Mouse (Mus musculus): Measurements from ENCODE around the gene Rab1b. TPM values are rescaled to one million over a fixed set of nuclear protein-coding genes. Genes with fewer than 3 reads are reported as not detected.
A peak's percentile ranks its signal among the peaks of the same experiment; 100 is the strongest.

Rab1b gene
- polyA plus RNA-seq, 1 experiment, result 203 TPM

DNA sequence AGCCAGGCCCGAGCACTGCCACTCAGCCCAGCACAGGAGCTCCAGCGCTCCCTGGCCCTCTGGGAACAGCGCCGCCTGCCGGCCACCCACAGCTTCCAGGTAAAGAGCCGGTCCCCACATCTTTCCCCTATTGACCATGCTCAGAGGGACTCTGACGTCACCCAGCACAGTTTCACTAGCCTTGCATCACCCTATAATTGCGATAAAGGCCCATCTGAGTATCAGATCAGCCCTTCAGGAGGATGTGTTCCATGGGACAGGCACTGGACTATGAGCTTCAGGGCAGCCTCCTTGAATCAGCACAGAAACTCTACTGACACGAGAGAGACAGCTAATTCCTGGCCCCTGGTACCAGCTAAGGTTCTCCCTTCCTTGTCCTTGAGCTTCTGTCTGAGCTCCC lies 53.0 kb downstream of the Rab1b start:
- Histone ChIP-seq H3K79me2 (ENCODE audit: control insufficient read depth, insufficient read depth) (peaks cover 35% of the 10 kb centered on the region), H3ac (ENCODE audit: control insufficient read depth, insufficient read length) (no peak overlapping the region), H3K4me2 (ENCODE audit: low read depth) (peak overlapping the region; percentile 78), H3K4me3 (peak overlapping the region; percentile 95), H3K36me3 (ENCODE audit: control insufficient read depth, insufficient read depth) (peaks cover 32% of the 10 kb centered on the region), H3K27me3 (ENCODE audit: control insufficient read depth, insufficient read depth, insufficient read length) (no peaks in the 10 kb centered on the region)
- TF ChIP-seq POLR2A (IDR thresholded peaks at IDR 0.05; ENCODE audit: insufficient read length, low read depth) (peak; percentile 71), CEBPB (IDR thresholded peaks at IDR 0.05; ENCODE audit: insufficient read depth, poor library complexity, severe bottlenecking) (peak; percentile 99), MYOG (IDR thresholded peaks at IDR 0.05; ENCODE audit: control insufficient read depth in 1 of 3, insufficient read depth in 1 of 3, insufficient read length in 2 of 3, low read depth in 2 of 3) (no peak), POLR2AphosphoS2 (IDR thresholded peaks at IDR 0.05; ENCODE audit: insufficient read length, low read depth) (peak; percentile 79)

DNA sequence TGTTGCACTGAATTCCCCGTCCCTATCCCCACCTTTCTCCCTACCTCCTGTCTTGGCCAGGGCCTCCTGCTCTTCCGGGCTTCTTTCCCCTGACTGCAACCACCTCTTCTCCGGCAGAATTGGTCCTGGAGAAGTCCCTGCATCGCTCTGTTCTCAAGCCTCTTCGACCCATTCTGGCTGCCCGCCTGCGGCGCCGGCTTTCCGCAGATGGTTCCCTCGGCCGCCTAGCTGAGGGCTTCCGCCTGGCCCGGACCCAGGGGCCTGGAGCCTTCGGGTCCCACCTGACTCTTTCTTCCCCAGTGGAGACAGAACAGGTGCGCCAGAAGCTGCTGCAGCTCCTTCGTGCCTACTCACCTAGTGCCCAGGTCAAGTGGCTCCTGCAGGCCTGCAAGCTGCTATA lies 54.0 kb downstream of the Rab1b start:
- peaks cover 35% of the 10 kb centered on the region for H3K79me2 ChIP-seq (ENCODE audit: control insufficient read depth, insufficient read depth)
- H3K4me3 ChIP-seq, result peak overlapping the region; percentile 95
- peaks cover 32% of the 10 kb centered on the region for H3K36me3 ChIP-seq (ENCODE audit: control insufficient read depth, insufficient read depth)
- H3K4me2 ChIP-seq (ENCODE audit: low read depth), result peak overlapping the region; percentile 78
- H3K27me3 ChIP-seq (ENCODE audit: control insufficient read depth, insufficient read depth, insufficient read length), result no peaks in the 10 kb centered on the region
- peak overlapping the region; percentile 74 for H3ac ChIP-seq (ENCODE audit: control insufficient read depth, insufficient read length)
- TF ChIP-seq MYOG (IDR thresholded peaks at IDR 0.05; ENCODE audit: control insufficient read depth in 1 of 3, insufficient read depth in 1 of 3, insufficient read length in 2 of 3, low read depth in 2 of 3) (no peak), POLR2AphosphoS2 (IDR thresholded peaks at IDR 0.05; ENCODE audit: insufficient read length, low read depth) (no peak), POLR2A (IDR thresholded peaks at IDR 0.05; ENCODE audit: insufficient read length, low read depth) (no peak), USF1 (IDR thresholded peaks at IDR 0.05; ENCODE audit: low read depth) (no peak), MYOD1 (IDR thresholded peaks at IDR 0.05; ENCODE audit: control insufficient read depth in 1 of 3, insufficient read length in 2 of 3, low read depth in 2 of 3) (no peak), CEBPB (IDR thresholded peaks at IDR 0.05; ENCODE audit: insufficient read depth, poor library complexity, severe bottlenecking) (no peak), E2F4 (IDR thresholded peaks at IDR 0.05; ENCODE audit: insufficient read depth) (no peak), SRF (IDR thresholded peaks at IDR 0.05; ENCODE audit: control insufficient read depth, insufficient read length, low read depth) (no peak), TCF12 (IDR thresholded peaks at IDR 0.05; ENCODE audit: insufficient read depth, poor library complexity, severe bottlenecking) (no peak), TCF3 (IDR thresholded peaks at IDR 0.05; ENCODE audit: insufficient read length, low read depth) (no peak), REST (IDR thresholded peaks at IDR 0.05; ENCODE audit: insufficient read depth, insufficient read length) (no peak), MAX (IDR thresholded peaks at IDR 0.05; ENCODE audit: low read depth) (no peak)

- H3K4me3 ChIP-seq, result peak overlapping the region; percentile 95
- peak overlapping the region; percentile 78 for H3K4me2 ChIP-seq (ENCODE audit: low read depth)
- peaks cover 32% of the 10 kb centered on the region for H3K36me3 ChIP-seq (ENCODE audit: control insufficient read depth, insufficient read depth)
Observed at GRCm38 (mm10) chr19:5052166-5052822, 54.6 kb downstream of the Rab1b start.

DNA sequence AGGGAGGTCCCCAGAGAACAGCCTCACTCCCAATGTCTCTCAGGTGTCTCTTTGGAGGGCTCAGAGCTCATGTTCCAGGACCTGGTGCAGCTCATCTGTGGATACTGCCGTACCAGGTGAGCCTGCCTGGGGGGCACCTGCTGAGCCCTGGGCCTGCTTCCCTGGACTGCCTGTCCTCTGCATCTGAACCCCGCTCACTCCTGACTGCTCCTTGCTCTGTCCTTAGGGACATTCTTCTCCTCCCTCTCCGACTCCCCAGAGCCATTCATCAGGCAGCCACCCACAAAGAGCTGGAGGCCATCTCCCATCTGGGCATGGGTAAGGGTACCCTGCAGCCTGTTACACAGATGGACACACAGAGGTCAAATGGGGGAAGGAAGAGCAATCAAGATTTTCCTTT lies 55.4 kb downstream of the Rab1b start:
- H3K36me3 ChIP-seq (ENCODE audit: control insufficient read depth, insufficient read depth), result peaks cover 30% of the 10 kb centered on the region

More at GRCm38 (mm10) chr19:5052166-5052822, 54.6 kb downstream of the Rab1b start:
- no peaks in the 10 kb centered on the region for H3K27me3 ChIP-seq (ENCODE audit: control insufficient read depth, insufficient read depth, insufficient read length)
- peaks cover 35% of the 10 kb centered on the region for H3K79me2 ChIP-seq (ENCODE audit: control insufficient read depth, insufficient read depth)
- H3ac ChIP-seq (ENCODE audit: control insufficient read depth, insufficient read length), result peak overlapping the region; percentile 74
- TF ChIP-seq MYOD1 (IDR thresholded peaks at IDR 0.05; ENCODE audit: control insufficient read depth in 1 of 3, insufficient read length in 2 of 3, low read depth in 2 of 3) (peak in 2 of 3 experiments; percentile 92 to 94), POLR2A (IDR thresholded peaks at IDR 0.05; ENCODE audit: insufficient read length, low read depth) (peak; percentile 42), MYOG (IDR thresholded peaks at IDR 0.05; ENCODE audit: control insufficient read depth in 1 of 3, insufficient read depth in 1 of 3, insufficient read length in 2 of 3, low read depth in 2 of 3) (peak; percentile 60 to 97 (median 90)), USF1 (IDR thresholded peaks at IDR 0.05; ENCODE audit: low read depth) (no peak), TCF12 (IDR thresholded peaks at IDR 0.05; ENCODE audit: insufficient read depth, poor library complexity, severe bottlenecking) (peak; percentile 20), POLR2AphosphoS2 (IDR thresholded peaks at IDR 0.05; ENCODE audit: insufficient read length, low read depth) (peak; percentile 75), REST (IDR thresholded peaks at IDR 0.05; ENCODE audit: insufficient read depth, insufficient read length) (no peak), CEBPB (IDR thresholded peaks at IDR 0.05; ENCODE audit: insufficient read depth, poor library complexity, severe bottlenecking) (no peak), TCF3 (IDR thresholded peaks at IDR 0.05; ENCODE audit: insufficient read length, low read depth) (no peak)

DNA sequence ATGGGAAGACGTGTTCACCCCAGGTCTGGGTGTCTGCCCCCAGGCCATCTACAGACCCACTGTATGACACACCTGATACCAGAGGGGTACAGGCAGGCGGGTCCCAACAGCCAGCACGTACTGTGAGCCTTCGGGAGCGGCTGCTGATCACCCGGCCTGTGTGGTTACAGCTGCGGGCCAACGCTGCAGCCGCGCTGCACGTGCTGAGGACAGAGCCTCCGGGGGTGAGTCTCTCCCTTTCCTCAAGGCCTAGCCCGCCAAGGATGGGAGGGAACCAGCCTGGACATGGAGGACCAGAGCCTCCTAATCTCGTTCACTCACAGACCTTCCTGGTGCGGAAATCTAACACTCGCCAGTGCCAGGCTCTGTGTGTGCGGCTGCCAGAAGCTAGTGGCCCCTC lies 55.8 kb downstream of the Rab1b start:
- TF ChIP-seq MYOD1 (IDR thresholded peaks at IDR 0.05; ENCODE audit: control insufficient read depth in 1 of 3, insufficient read length in 2 of 3, low read depth in 2 of 3), result peak in 2 of 3 experiments; percentile 35 to 52
- TF ChIP-seq MYOG (IDR thresholded peaks at IDR 0.05; ENCODE audit: control insufficient read depth in 1 of 3, insufficient read depth in 1 of 3, insufficient read length in 2 of 3, low read depth in 2 of 3), result peak in 2 of 3 experiments; percentile 53 to 65
- TF ChIP-seq CEBPB (IDR thresholded peaks at IDR 0.05; ENCODE audit: insufficient read depth, poor library complexity, severe bottlenecking), result no peak
- TF ChIP-seq SRF (IDR thresholded peaks at IDR 0.05; ENCODE audit: control insufficient read depth, insufficient read length, low read depth), result no peak
- TF ChIP-seq REST (IDR thresholded peaks at IDR 0.05; ENCODE audit: insufficient read depth, insufficient read length), result no peak
- TF ChIP-seq MAX (IDR thresholded peaks at IDR 0.05; ENCODE audit: low read depth), result no peak
- TF ChIP-seq TCF3 (IDR thresholded peaks at IDR 0.05; ENCODE audit: insufficient read length, low read depth), result peak; percentile 9
- TF ChIP-seq E2F4 (IDR thresholded peaks at IDR 0.05; ENCODE audit: insufficient read depth), result no peak
- TF ChIP-seq TCF12 (IDR thresholded peaks at IDR 0.05; ENCODE audit: insufficient read depth, poor library complexity, severe bottlenecking), result no peak
- peak overlapping the region; percentile 74 for H3ac ChIP-seq (ENCODE audit: control insufficient read depth, insufficient read length)
- peaks cover 27% of the 10 kb centered on the region for H3K36me3 ChIP-seq (ENCODE audit: control insufficient read depth, insufficient read depth)
- no peaks in the 10 kb centered on the region for H3K27me3 ChIP-seq (ENCODE audit: control insufficient read depth, insufficient read depth, insufficient read length)
- H3K4me2 ChIP-seq (ENCODE audit: low read depth), result peak overlapping the region; percentile 78
- H3K4me3 ChIP-seq, result peak overlapping the region; percentile 95
- H3K79me2 ChIP-seq (ENCODE audit: control insufficient read depth, insufficient read depth), result peaks cover 35% of the 10 kb centered on the region

More for the DNA sequence above, 55.4 kb downstream of the Rab1b start:
- Histone ChIP-seq H3K4me3 (peak overlapping the region; percentile 95), H3K4me2 (ENCODE audit: low read depth) (peak overlapping the region; percentile 78), H3K27me3 (ENCODE audit: control insufficient read depth, insufficient read depth, insufficient read length) (no peaks in the 10 kb centered on the region), H3ac (ENCODE audit: control insufficient read depth, insufficient read length) (peak overlapping the region; percentile 74), H3K79me2 (ENCODE audit: control insufficient read depth, insufficient read depth) (peaks cover 35% of the 10 kb centered on the region)
- peak; percentile 23 for TF ChIP-seq POLR2AphosphoS2 (IDR thresholded peaks at IDR 0.05; ENCODE audit: insufficient read length, low read depth)
- TF ChIP-seq MYOG (IDR thresholded peaks at IDR 0.05; ENCODE audit: control insufficient read depth in 1 of 3, insufficient read depth in 1 of 3, insufficient read length in 2 of 3, low read depth in 2 of 3), result no peak
- peak in 1 of 3 experiments; percentile 10 for TF ChIP-seq MYOD1 (IDR thresholded peaks at IDR 0.05; ENCODE audit: control insufficient read depth in 1 of 3, insufficient read length in 2 of 3, low read depth in 2 of 3)
